Mouse (Mus musculus) left cerebral cortex, adult 2 months (tissue): ENCODE results near the gene Prkch. TPM values are rescaled to one million over a fixed set of nuclear protein-coding genes. Genes with fewer than 3 reads are reported as not detected.
"Not testable (repeated sequence)": the region's sequence is repeated elsewhere in the genome, so short reads cannot be mapped to it uniquely, and the experiment has no call there.

ENCODE experiments used
- DNase-seq, 2 experiments: peaks; one replicate each; pipeline ENCODE4 v3.0.0; 2021 to 2022; ENCODE audit warnings: low spot score in 2 of 2, mixed read lengths in 1 of 2; ENCODE audit errors: extremely low spot score in 1 of 2
- H3K27ac ChIP-seq: fragments of 200-600 bp; 2 replicates; pipeline ENCODE4 v1.8.1; 2022
- H3K4me3 ChIP-seq: fragments of 200-600 bp; 2 replicates; pipeline ENCODE4 v1.8.1; 2022
- CTCF ChIP-seq: fragments of 200-600 bp; IDR thresholded peaks from 2 replicates; pipeline ENCODE4 v1.8.1; 2022; ENCODE audit warnings: antibody characterized with exemption, mild to moderate bottlenecking, moderate library complexity
- intact Hi-C: fragments of 180-260 bp; cut with DNase I; formaldehyde crosslinking; loops from one replicate; pipeline ENCODE4 v1.15.1; 2025
- total RNA-seq, 2 experiments: library from RNA; stranded (reverse); gene quantifications; 2 replicates each; pipeline ENCODE4 v1.2.3; 2021

The Prkch gene
- total RNA-seq, 2 experiments from 2014 or later, result 4.1 to 5.7 TPM

- Histone ChIP-seq H3K4me3 (no peak overlapping the region), H3K27ac (no peak overlapping the region)
- intact Hi-C loops, result loop anchor here (1.0 to 10.0 kb wide), 2 partner anchors 20 to 529 kb away; no protein-coding TSS in a partner anchor
- peak; percentile 89 for TF ChIP-seq CTCF
- peak; percentile 57 to 62 for DNase-seq
Measured at GRCm38 (mm10) chr12:73554155-73554554, 30.4 kb upstream of the Prkch start.

GRCm38 (mm10) chr12:73558525-73559195, 25.9 kb upstream of the Prkch start:
- intact Hi-C loops, result loop anchor here (10.0 kb wide), 1 partner anchor 534 kb away; no protein-coding TSS in a partner anchor

GRCm38 (mm10) chr12:73560091-73560490, 24.5 kb upstream of the Prkch start:
- DNase-seq, result no peak
- TF ChIP-seq CTCF, result peak; percentile 42
- Histone ChIP-seq H3K4me3 (no peak overlapping the region), H3K27ac (no peak overlapping the region)
- intact Hi-C loops, result loop anchor here (10.0 kb wide), 2 partner anchors 455 to 755 kb away; partner anchors contain the start of gene Gm11042

More at GRCm38 (mm10) chr12:73558525-73559195, 25.9 kb upstream of the Prkch start:
- peak overlapping the region; percentile 70 for H3K27ac ChIP-seq
- no peak overlapping the region for H3K4me3 ChIP-seq
- TF ChIP-seq CTCF, result no peak
- peak in 1 of 2 experiments; percentile 47 for DNase-seq

GRCm38 (mm10) chr12:73563122-73563521, 21.5 kb upstream of the Prkch start:
- H3K27ac ChIP-seq, DNase-seq, H3K4me3 ChIP-seq: not testable (repeated sequence)
- intact Hi-C loops, result loop anchor here (10.0 kb wide), 2 partner anchors 452 to 752 kb away; partner anchors contain the start of gene Gm11042

GRCm38 (mm10) chr12:73564176-73564575, 20.4 kb upstream of the Prkch start:
- no peak for TF ChIP-seq CTCF
- DNase-seq, result no peak
- H3K27ac ChIP-seq, result no peak overlapping the region
- intact Hi-C loops, result loop anchor here (10.0 kb wide), 2 partner anchors 451 to 751 kb away; partner anchors contain the start of gene Gm11042
- no peak overlapping the region for H3K4me3 ChIP-seq

- no peak overlapping the region; the same call in 1 of the 2 replicates for H3K27ac ChIP-seq
- intact Hi-C loops, result loop anchor here (1.0 to 10.0 kb wide), 3 partner anchors 128 to 750 kb away; partner anchors contain the start of gene Gm11042
- peak; percentile 71 for TF ChIP-seq CTCF
- H3K4me3 ChIP-seq, result peak overlapping the region; percentile 43
- DNase-seq, result no peak
Measured at GRCm38 (mm10) chr12:73564795-73565619, 19.6 kb upstream of the Prkch start.

- intact Hi-C loops, result loop anchor here (1.0 to 10.0 kb wide), 3 partner anchors 128 to 749 kb away; partner anchors contain the start of gene Gm11042
- Histone ChIP-seq H3K4me3 (peak overlapping the region; percentile 43), H3K27ac (no peak overlapping the region)
- DNase-seq, result no peak
- TF ChIP-seq CTCF, result no peak
Measured at GRCm38 (mm10) chr12:73565620-73565969, 19.0 kb upstream of the Prkch start.

- no peak overlapping the region for H3K27ac ChIP-seq
- DNase-seq, result no peak
- no peak for TF ChIP-seq CTCF
- intact Hi-C loops, result no loop called here
- no peak overlapping the region for H3K4me3 ChIP-seq
Measured at GRCm38 (mm10) chr12:73574632-73575031, 10.0 kb upstream of the Prkch start.

GRCm38 (mm10) chr12:73578141-73578540, 6.5 kb upstream of the Prkch start:
- Histone ChIP-seq H3K4me3 (no peak overlapping the region), H3K27ac (no peak overlapping the region)
- DNase-seq, result no peak
- intact Hi-C loops, result no loop called here
- no peak for TF ChIP-seq CTCF

GRCm38 (mm10) chr12:73580811-73581210, 3.8 kb upstream of the Prkch start:
- no peak overlapping the region for H3K4me3 ChIP-seq
- intact Hi-C loops, result no loop called here
- TF ChIP-seq CTCF, result no peak
- no peak overlapping the region for H3K27ac ChIP-seq
- DNase-seq, result no peak

GRCm38 (mm10) chr12:73583318-73583717, 1.3 kb upstream of the Prkch start:
- TF ChIP-seq CTCF, result no peak
- intact Hi-C loops, result no loop called here

More at GRCm38 (mm10) chr12:73583318-73583717, 1.3 kb upstream of the Prkch start:
- DNase-seq, result no peak
- no peak overlapping the region for H3K4me3 ChIP-seq
- no peak overlapping the region for H3K27ac ChIP-seq
